Mouse (Mus musculus) MEL (cell line): ENCODE results near the gene Chpt1. TPM values are rescaled to one million over a fixed set of nuclear protein-coding genes. Genes with fewer than 3 reads are reported as not detected.

Experiments used
- DNase-seq: peaks from one replicate; pipeline ENCODE4 v3.0.0; 2011; ENCODE audit warnings: low read depth, low spot score
- H3K27ac ChIP-seq: 2 replicates; pipeline ENCODE4 v1.5.1; 2012; ENCODE audit warnings: low read depth, mild to moderate bottlenecking, control low read depth, low read length, moderate library complexity; ENCODE audit not compliant: control insufficient read depth
- H3K27me3 ChIP-seq, 2 experiments: fragments of 150-350 bp in 1 of 2; sonication (generic) in 1 of 2; 2 replicates each; pipeline ENCODE4 v1.6.1; 2012; ENCODE audit warnings: low read length in 2 of 2, mild to moderate bottlenecking in 2 of 2, improper control_type of control experiment in 1 of 2, moderate library complexity in 1 of 2; ENCODE audit not compliant: insufficient read depth in 2 of 2, control insufficient read depth in 1 of 2
- H3K36me3 ChIP-seq, 2 experiments: 2 replicates each; pipeline ENCODE4 v1.6.1; 2012 to 2014; ENCODE audit warnings: low read length in 2 of 2, improper control_type of control experiment in 1 of 2, inconsistent platforms in 1 of 2, mild to moderate bottlenecking in 1 of 2; ENCODE audit not compliant: insufficient read depth in 2 of 2, control insufficient read depth in 1 of 2
- H3K4me1 ChIP-seq, 2 experiments: fragments of 150-350 bp in 1 of 2; sonication (generic) in 1 of 2; 2 replicates each; pipeline ENCODE4 v1.6.1; 2012; ENCODE audit warnings: low read length in 2 of 2, improper control_type of control experiment in 1 of 2, mild to moderate bottlenecking in 1 of 2; ENCODE audit not compliant: insufficient read depth in 2 of 2, control insufficient read depth in 1 of 2
- H3K4me3 ChIP-seq, 2 experiments: fragments of 150-350 bp in 1 of 2; sonication (generic) in 1 of 2; 2 replicates each; pipeline ENCODE4 v1.5.1; 2012; ENCODE audit warnings: low read depth in 2 of 2, low read length in 2 of 2, mild to moderate bottlenecking in 2 of 2, moderate library complexity in 2 of 2, control low read depth in 1 of 2, improper control_type of control experiment in 1 of 2; ENCODE audit not compliant: control insufficient read depth in 1 of 2, insufficient read depth in 1 of 2
- H3K79me2 ChIP-seq: 2 replicates; pipeline ENCODE4 v1.6.1; 2012; ENCODE audit warnings: mild to moderate bottlenecking, low read length, moderate library complexity; ENCODE audit not compliant: control insufficient read depth, poor library complexity, insufficient read depth
- H3K9ac ChIP-seq: 2 replicates; pipeline ENCODE4 v1.6.1; 2012; ENCODE audit warnings: low read depth, mild to moderate bottlenecking, control low read depth, low read length, moderate library complexity; ENCODE audit not compliant: control insufficient read depth, poor library complexity, severe bottlenecking
- H3K9me3 ChIP-seq: fragments of 150-350 bp; sonication (generic); replicated peaks from 2 replicates; pipeline ENCODE4 v1.6.1; 2012; ENCODE audit warnings: mild to moderate bottlenecking, low read length, improper control_type of control experiment, moderate library complexity; ENCODE audit not compliant: insufficient read depth
- BHLHE40 ChIP-seq: IDR thresholded peaks from 2 replicates; pipeline ENCODE4 v1.6.1; 2012; ENCODE audit warnings: low read depth, mild to moderate bottlenecking, inconsistent platforms, low read length, improper control_type of control experiment, borderline replicate concordance
- CHD1 ChIP-seq: IDR thresholded peaks from 2 replicates; pipeline ENCODE4 v1.6.1; 2012; ENCODE audit warnings: low read depth, mild to moderate bottlenecking, inconsistent platforms, low read length, improper control_type of control experiment
- CTCF ChIP-seq, 3 experiments: IDR thresholded peaks in 2 of 3; conservative IDR thresholded peaks in 1 of 3; 2 replicates each; pipeline ENCODE4 v1.5.1; 2011 to 2012; ENCODE audit warnings: low read length in 3 of 3, low read depth in 2 of 3, mild to moderate bottlenecking in 2 of 3, improper control_type of control experiment in 1 of 3, inconsistent platforms in 1 of 3, mixed read lengths in 1 of 3, moderate library complexity in 1 of 3; ENCODE audit not compliant: control insufficient read depth in 1 of 3, insufficient read depth in 1 of 3, poor library complexity in 1 of 3, severe bottlenecking in 1 of 3
- E2F4 ChIP-seq: IDR thresholded peaks from 2 replicates; pipeline ENCODE4 v1.6.1; 2011; ENCODE audit warnings: low read depth, low read length, improper control_type of control experiment, borderline replicate concordance
- ETS1 ChIP-seq: IDR thresholded peaks from 2 replicates; pipeline ENCODE4 v1.6.1; 2012; ENCODE audit warnings: low read depth, mild to moderate bottlenecking, inconsistent platforms, low read length, improper control_type of control experiment, moderate library complexity
- GABPA ChIP-seq: IDR thresholded peaks from 2 replicates; pipeline ENCODE4 v1.6.1; 2012; ENCODE audit warnings: low read depth, mild to moderate bottlenecking, inconsistent platforms, low read length, improper control_type of control experiment, moderate library complexity
- HCFC1 ChIP-seq: IDR thresholded peaks from 2 replicates; pipeline ENCODE4 v1.6.1; 2012; ENCODE audit warnings: low read depth, mild to moderate bottlenecking, inconsistent platforms, low read length, improper control_type of control experiment, moderate library complexity
- MAFK ChIP-seq: IDR thresholded peaks from 2 replicates; pipeline ENCODE4 v1.6.1; 2011; ENCODE audit warnings: low read depth, mild to moderate bottlenecking, low read length, improper control_type of control experiment, borderline replicate concordance
- MAX ChIP-seq: IDR thresholded peaks from 2 replicates; pipeline ENCODE4 v1.6.1; 2011; ENCODE audit warnings: low read length, improper control_type of control experiment
- MAZ ChIP-seq: IDR thresholded peaks from 2 replicates; pipeline ENCODE4 v1.6.1; 2012; ENCODE audit warnings: low read depth, mild to moderate bottlenecking, inconsistent platforms, low read length, improper control_type of control experiment
- NELFE ChIP-seq: IDR thresholded peaks from 2 replicates; pipeline ENCODE4 v1.6.1; 2011; ENCODE audit warnings: low read depth, low read length, improper control_type of control experiment
- NRF1 ChIP-seq: IDR thresholded peaks from 2 replicates; pipeline ENCODE4 v1.6.1; 2014; ENCODE audit warnings: low read depth, mild to moderate bottlenecking, inconsistent platforms, low read length, improper control_type of control experiment, moderate library complexity; ENCODE audit not compliant: poor library complexity, insufficient read depth, severe bottlenecking
- POLR2A ChIP-seq, 2 experiments: IDR thresholded peaks; 2 replicates each; pipeline ENCODE4 v1.6.1; 2011 to 2012; ENCODE audit warnings: low read length in 2 of 2, mild to moderate bottlenecking in 2 of 2, control low read depth in 1 of 2, improper control_type of control experiment in 1 of 2, low read depth in 1 of 2, moderate library complexity in 1 of 2; ENCODE audit not compliant: control insufficient read depth in 1 of 2, insufficient read depth in 1 of 2, poor library complexity in 1 of 2
- POLR2AphosphoS2 ChIP-seq: IDR thresholded peaks from 2 replicates; pipeline ENCODE4 v1.6.1; 2011; ENCODE audit warnings: low read length, improper control_type of control experiment
- POLR2AphosphoS5 ChIP-seq: IDR thresholded peaks from 2 replicates; pipeline ENCODE4 v1.6.1; 2012; ENCODE audit warnings: low read depth, borderline replicate concordance, mild to moderate bottlenecking, inconsistent platforms, low read length, moderate library complexity, mixed read lengths
- RCOR1 ChIP-seq: IDR thresholded peaks from 2 replicates; pipeline ENCODE4 v1.6.1; 2012; ENCODE audit warnings: low read depth, mild to moderate bottlenecking, inconsistent platforms, low read length, improper control_type of control experiment
- TAL1 ChIP-seq: IDR thresholded peaks from 2 replicates; pipeline ENCODE4 v1.6.1; 2012; ENCODE audit warnings: mild to moderate bottlenecking, inconsistent platforms, low read length, moderate library complexity, mixed read lengths
- TCF12 ChIP-seq: IDR thresholded peaks from 2 replicates; pipeline ENCODE4 v1.6.1; 2014; ENCODE audit warnings: low read depth, mild to moderate bottlenecking, inconsistent platforms, low read length, improper control_type of control experiment, moderate library complexity
- ZC3H11A ChIP-seq: IDR thresholded peaks from 2 replicates; pipeline ENCODE4 v1.6.1; 2012; ENCODE audit warnings: low read depth, mild to moderate bottlenecking, inconsistent platforms, low read length, improper control_type of control experiment
- ZKSCAN1 ChIP-seq: IDR thresholded peaks from 2 replicates; pipeline ENCODE4 v1.6.1; 2012; ENCODE audit warnings: low read depth, mild to moderate bottlenecking, inconsistent platforms, low read length, improper control_type of control experiment, moderate library complexity
- polyA plus RNA-seq, 2 experiments: library from polyadenylated mRNA; stranded (reverse) in 1 of 2; unstranded in 1 of 2; fragments of >175 nt in 1 of 2; fragments of >200 nt in 1 of 2; gene quantifications; 2 replicates each; pipeline versions ENCODE4 v1.2.1 to v1.2.4; 2012; ENCODE audit warnings: low replicate concordance in 2 of 2, low read depth in 1 of 2; ENCODE audit not compliant: insufficient read length in 2 of 2, insufficient read depth in 1 of 2, missing spikeins in 1 of 2
- total RNA-seq: library from RNA; depleted of rRNA; stranded (reverse); fragments of 300-350 nt; gene quantifications from 2 replicates; pipeline ENCODE4 v1.2.3, GENCODE M21; 2012

Gene Chpt1
- total and polyA plus RNA-seq, 3 experiments: 9.6 to 19.0 TPM; not detected in 1

GRCm38 (mm10) chr10:88417686-88418085, 86.2 kb downstream of the Chpt1 start (continued):
- TF ChIP-seq E2F4: no peak
- TF ChIP-seq POLR2AphosphoS2: no peak
- no peak for TF ChIP-seq ETS1
- TF ChIP-seq, all 39 proteins: peak for 0

- no peak overlapping the region for H3K4me3 ChIP-seq
- no peaks in the 10 kb centered on the region for H3K27me3 ChIP-seq
- no peak for TF ChIP-seq CTCF (IDR thresholded peaks at IDR 0.05 in 2 of 3, conservative IDR thresholded peaks at IDR 0.05 in 1 of 3; ENCODE audit: control insufficient read depth in 1 of 3, insufficient read depth in 1 of 3, low read depth in 2 of 3, low read length in 3 of 3, poor library complexity in 1 of 3, severe bottlenecking in 1 of 3)
- no peak for TF ChIP-seq ZKSCAN1
- no peak for TF ChIP-seq NRF1
- TF ChIP-seq POLR2A (IDR thresholded peaks at IDR 0.05; ENCODE audit: control insufficient read depth in 1 of 2, insufficient read depth in 1 of 2, low read depth in 1 of 2, low read length in 2 of 2, poor library complexity in 1 of 2): no peak
- no peak for TF ChIP-seq POLR2AphosphoS5
- TF ChIP-seq BHLHE40: no peak
- TF ChIP-seq GABPA: no peak
- no peak for TF ChIP-seq RCOR1
- TF ChIP-seq TCF12: no peak
- TF ChIP-seq MAX: no peak
- TF ChIP-seq HCFC1: no peak
- TF ChIP-seq MAFK: no peak
- TF ChIP-seq ZC3H11A: no peak
- no peak for TF ChIP-seq MAZ
- no peak for TF ChIP-seq TAL1
- no peak for TF ChIP-seq NELFE
- no peak for TF ChIP-seq CHD1
- DNase-seq: no peak
- no peaks in the 10 kb centered on the region for H3K9me3 ChIP-seq
- no peak overlapping the region for H3K9ac ChIP-seq
- no peaks in the 10 kb centered on the region for H3K79me2 ChIP-seq
- peaks cover 0 to 6% of the 10 kb centered on the region in 2 experiments; a peak in 2 of 4 replicates for H3K36me3 ChIP-seq
- H3K27ac ChIP-seq: no peak overlapping the region
- H3K4me1 ChIP-seq: no peaks in the 10 kb centered on the region
Observed at GRCm38 (mm10) chr10:88412290-88412995, 91.4 kb downstream of the Chpt1 start.
